Mouse (Mus musculus) midbrain, postnatal 0 days (tissue): ENCODE data around the gene Pcbp1. TPM values are rescaled to one million over a fixed set of nuclear protein-coding genes. Genes with fewer than 3 reads are reported as not detected.

Source experiments
- ATAC-seq: fragments of 200-750 bp; cut with Nextera tagmentation; 2 replicates; pipeline ENCODE4 v1.8.0; 2017; ENCODE audit warnings: moderate number of reproducible peaks, mild to moderate bottlenecking, moderate TSS enrichment, moderate library complexity; ENCODE audit not compliant: low FRiP score
- DNase-seq: peaks from one replicate; pipeline ENCODE4 v3.0.0-alpha.2; 2015; ENCODE audit warnings: low spot score
- H3K27ac ChIP-seq: fragments of 300-500 bp; sonication (generic); 2 replicates; pipeline ENCODE4 v1.5.1; 2014; ENCODE audit warnings: low read depth, mild to moderate bottlenecking, low read length, mixed read lengths
- H3K27me3 ChIP-seq: fragments of 300-500 bp; sonication (generic); 2 replicates; pipeline ENCODE4 v1.6.1; 2014; ENCODE audit warnings: low read length, control low read depth, mixed read lengths; ENCODE audit not compliant: insufficient read depth
- H3K36me3 ChIP-seq: fragments of 300-500 bp; sonication (generic); 2 replicates; pipeline ENCODE4 v1.6.1; 2014; ENCODE audit warnings: low read length, control low read depth, mixed read lengths; ENCODE audit not compliant: insufficient read depth
- H3K4me1 ChIP-seq: fragments of 300-500 bp; sonication (generic); 2 replicates; pipeline ENCODE4 v1.6.1; 2014; ENCODE audit warnings: mild to moderate bottlenecking, control low read depth, antibody characterized with exemption, low read length, mixed read lengths; ENCODE audit not compliant: insufficient read depth
- H3K4me2 ChIP-seq: fragments of 300-500 bp; sonication (generic); 2 replicates; pipeline ENCODE4 v1.6.1; 2014; ENCODE audit warnings: low read depth, mild to moderate bottlenecking, low read length, mixed read lengths; ENCODE audit not compliant: poor library complexity, severe bottlenecking
- H3K4me3 ChIP-seq: fragments of 300-500 bp; sonication (generic); 2 replicates; pipeline ENCODE4 v1.5.1; 2014; ENCODE audit warnings: low read depth, mild to moderate bottlenecking, low read length, moderate library complexity
- H3K9ac ChIP-seq: fragments of 300-500 bp; sonication (generic); replicated peaks from 2 replicates; pipeline ENCODE4 v1.6.1; 2014; ENCODE audit warnings: mild to moderate bottlenecking, low read length, moderate library complexity, mixed read lengths; ENCODE audit not compliant: poor library complexity, severe bottlenecking
- H3K9me3 ChIP-seq: fragments of 300-500 bp; sonication (generic); 2 replicates; pipeline ENCODE4 v1.6.1; 2016; ENCODE audit warnings: low read length, control low read depth
- CTCF ChIP-seq: IDR thresholded peaks from 2 replicates; pipeline ENCODE4 v1.5.1; 2016; ENCODE audit warnings: antibody characterized with exemption, mild to moderate bottlenecking
- WGBS: fragments of 180-500 bp; shearing (Covaris S2); extraction: QIAGEN DNeasy Blood & Tissue Kit; methylation state at CpG from one replicate; pipeline ENCODE4 v1.1.7; 2014; 5-methylcytosine and 5-hydroxymethylcytosine counted together
- polyA plus RNA-seq: library from polyadenylated mRNA; unstranded; fragments of >200 nt; fragmentation: Nextera tagmentation; extraction: Ambion mirVana; gene quantifications from 2 replicates; pipeline ENCODE4 v1.2.1, GENCODE M21; 2015
- total RNA-seq: library from RNA; depleted of rRNA; stranded (reverse); fragments of >200 nt; gene quantifications from 2 replicates; pipeline ENCODE4 v1.2.3, GENCODE M21; 2014

Pcbp1 gene
- total and polyA plus RNA-seq, 2 experiments from 2014 or later: 72.8 to 292 TPM

- TF ChIP-seq CTCF: no peak
- no peak for ATAC-seq
- Histone ChIP-seq H3K4me3 (no peak overlapping the region), H3K4me1 (no peaks in the 10 kb centered on the region), H3K9me3 (no peaks in the 10 kb centered on the region), H3K36me3 (no peaks in the 10 kb centered on the region), H3K27me3 (no peaks in the 10 kb centered on the region), H3K4me2 (no peak overlapping the region), H3K9ac (no peak overlapping the region), H3K27ac (no peak overlapping the region)
- WGBS: 73% methylated on average over 5 of the region's 5 CpGs
- DNase-seq: no peak
Measured at GRCm38 (mm10) chr6:86499571-86500109, 26.5 kb downstream of the Pcbp1 start.

DNA sequence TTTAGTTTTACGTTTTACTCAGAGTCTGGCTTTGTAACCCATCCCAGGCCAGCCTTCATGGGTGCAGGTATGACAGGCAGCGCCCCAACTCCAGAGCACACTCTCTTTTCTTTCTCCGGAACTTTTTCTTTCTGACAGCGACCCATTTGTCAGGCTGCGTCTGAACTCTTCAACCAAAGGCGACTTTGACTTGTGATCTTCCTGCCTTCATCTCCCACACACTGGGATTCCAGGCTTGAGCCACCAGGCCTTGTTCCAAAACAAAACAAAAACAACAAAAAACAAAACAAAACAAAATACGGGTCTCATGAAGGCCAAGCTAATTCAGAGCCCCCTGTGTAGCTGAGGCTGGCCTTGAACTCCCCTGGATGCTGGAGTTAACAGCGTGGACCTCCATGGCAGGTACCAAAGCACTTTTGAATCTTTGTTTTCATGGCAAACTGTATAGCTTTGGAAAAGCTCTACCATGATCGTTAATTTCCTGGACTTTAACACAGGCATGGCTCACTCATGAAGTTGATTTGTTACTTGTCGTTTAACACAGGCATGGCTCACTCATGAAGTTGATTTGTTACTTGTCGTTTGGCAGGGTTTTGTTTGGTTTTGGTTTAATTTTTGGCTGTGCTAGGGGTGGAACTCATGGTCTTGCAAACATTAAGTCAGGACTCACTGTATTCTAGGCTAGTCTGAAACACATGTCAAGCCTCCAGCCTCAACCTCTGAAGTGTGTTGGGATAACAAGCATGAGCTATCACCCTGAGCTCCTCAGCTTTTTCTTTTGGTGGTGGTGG is 28.0 kb downstream of the Pcbp1 start:
- no peak overlapping the region for H3K4me3 ChIP-seq
- no peak for ATAC-seq
- H3K27ac ChIP-seq: no peak overlapping the region
- 77% methylated on average over 11 of the region's 11 CpGs for WGBS
- no peaks in the 10 kb centered on the region for H3K4me1 ChIP-seq
- no peaks in the 10 kb centered on the region for H3K36me3 ChIP-seq
- no peak for DNase-seq
- H3K9ac ChIP-seq: no peak overlapping the region
- no peaks in the 10 kb centered on the region for H3K27me3 ChIP-seq
- H3K4me2 ChIP-seq: no peak overlapping the region
- no peaks in the 10 kb centered on the region for H3K9me3 ChIP-seq
- TF ChIP-seq CTCF: no peak

GRCm38 (mm10) chr6:86497071-86497815 is 28.9 kb downstream of the Pcbp1 start:
- WGBS: 27% methylated on average over 13 of the region's 13 CpGs
- no peak overlapping the region for H3K9ac ChIP-seq
- H3K27ac ChIP-seq: 0 out of 2 replicates have a peak overlapping the region, but pooled peaks have one; percentile 32
- H3K9me3 ChIP-seq: no peaks in the 10 kb centered on the region
- no peaks in the 10 kb centered on the region for H3K4me1 ChIP-seq
- no peak for ATAC-seq
- peak overlapping the region; percentile 7; the same call in 1 of the 2 replicates for H3K4me2 ChIP-seq
- no peaks in the 10 kb centered on the region for H3K36me3 ChIP-seq
- peak; percentile 35 for TF ChIP-seq CTCF
- no peak overlapping the region for H3K4me3 ChIP-seq
- H3K27me3 ChIP-seq: no peaks in the 10 kb centered on the region
- no peak for DNase-seq

- Histone ChIP-seq H3K27ac (no peak overlapping the region), H3K9ac (no peak overlapping the region), H3K4me1 (no peaks in the 10 kb centered on the region), H3K4me2 (no peak overlapping the region), H3K36me3 (no peaks in the 10 kb centered on the region), H3K27me3 (no peaks in the 10 kb centered on the region), H3K4me3 (no peak overlapping the region), H3K9me3 (no peaks in the 10 kb centered on the region)
- no peak for ATAC-seq
- WGBS: 72% methylated on average over 5 of the region's 5 CpGs
- no peak for DNase-seq
- TF ChIP-seq CTCF: no peak
Measured at GRCm38 (mm10) chr6:86496585-86496984, 29.5 kb downstream of the Pcbp1 start.

- Histone ChIP-seq H3K36me3 (no peaks in the 10 kb centered on the region), H3K9ac (no peak overlapping the region), H3K27ac (no peak overlapping the region), H3K27me3 (no peaks in the 10 kb centered on the region), H3K4me3 (no peak overlapping the region), H3K9me3 (no peaks in the 10 kb centered on the region), H3K4me1 (no peaks in the 10 kb centered on the region), H3K4me2 (no peak overlapping the region)
- 82% methylated on average over 8 of the region's 8 CpGs for WGBS
- no peak for TF ChIP-seq CTCF
- no peak for DNase-seq
- ATAC-seq: no peak
Measured at GRCm38 (mm10) chr6:86496127-86496526, 30.0 kb downstream of the Pcbp1 start.

DNA sequence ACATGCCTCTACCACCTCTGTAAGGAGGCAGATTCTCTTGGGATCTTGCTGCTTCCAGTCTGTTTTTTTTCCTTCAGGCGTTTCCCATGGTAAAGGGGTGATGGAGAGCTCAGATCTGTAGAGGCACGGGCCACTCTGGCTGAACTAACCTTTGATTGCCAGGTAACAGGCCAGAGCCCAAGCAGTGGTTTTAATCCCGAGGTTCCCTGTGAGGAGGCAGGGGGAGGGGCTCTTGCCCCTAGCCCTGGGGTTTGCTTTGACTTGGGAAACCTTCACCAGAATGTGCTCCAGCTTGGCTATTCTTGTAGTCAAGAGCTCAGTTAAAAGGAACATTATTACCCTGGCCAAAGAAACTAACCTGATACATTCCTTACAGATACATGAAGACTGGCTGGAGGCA is 30.5 kb downstream of the Pcbp1 start:
- ATAC-seq: no peak

More for the DNA sequence above, 30.5 kb downstream of the Pcbp1 start:
- no peak overlapping the region for H3K4me2 ChIP-seq
- no peaks in the 10 kb centered on the region for H3K36me3 ChIP-seq
- H3K9me3 ChIP-seq: no peaks in the 10 kb centered on the region
- H3K4me3 ChIP-seq: no peak overlapping the region
- no peak overlapping the region for H3K9ac ChIP-seq
- no peaks in the 10 kb centered on the region for H3K4me1 ChIP-seq
- no peak for TF ChIP-seq CTCF
- WGBS: 42% methylated on average over 3 of the region's 3 CpGs
- DNase-seq: no peak
- no peaks in the 10 kb centered on the region for H3K27me3 ChIP-seq
- H3K27ac ChIP-seq: no peak overlapping the region
